Mouse (Mus musculus) layer of hippocampus, adult 6 months (tissue): Measurements from ENCODE around the gene Havcr2. TPM values are rescaled to one million over a fixed set of nuclear protein-coding genes. Genes with fewer than 3 reads are reported as not detected.

ENCODE experiments used
- long read RNA-seq, 2 experiments: library from polyadenylated mRNA; unstranded; transcript quantifications; one replicate each; pipeline ENCODE4 v2.0.0; 2019 to 2020
- polyA plus RNA-seq: library from polyadenylated mRNA; unstranded; fragments of <200 nt; fragmentation: Nextera tagmentation; gene quantifications from 2 replicates; pipeline ENCODE4 v1.2.3, GENCODE M21; 2021

The Havcr2 gene
- 1.4 TPM in 2 replicates for polyA plus RNA-seq
- long read RNA-seq, experiment 1, partial matches to known transcripts, result 0 of 3 reads
- long read RNA-seq, experiment 1, other reads (novel, unspliced or antisense), result 0 of 3 reads
- long read RNA-seq, experiment 2, transcript Havcr2-201 (7 exons, 2,721 nt), result major isoform, 15 of 15 reads
- long read RNA-seq, experiment 2, partial matches to known transcripts, result 0 of 15 reads
- long read RNA-seq, experiment 2, other reads (novel, unspliced or antisense), result 0 of 15 reads

GRCm38 (mm10) chr11:46454453-46455045 lies at the start of gene Havcr2:
Havcr2 (plus strand) TSS chr11:46454935.

GRCm38 (mm10) chr11:46436760-46437458 lies 17.8 kb upstream of the Havcr2 start, which contains the start of gene Med7:
Med7 (plus strand) TSS chr11:46436925.

GRCm38 (mm10) chr11:46523912-46524311 lies 69.2 kb downstream of the Havcr2 start, which contains the start of gene Gm12169:
Gm12169 (plus strand) TSS chr11:46524212.

Other genes starting within 250 kb of the Havcr2 start
- gene Fndc9, start 219.4 kb upstream of the Havcr2 start, polyA plus RNA-seq, result 3.1 and 4.0 TPM in 2 replicates
- gene Cyfip2, start 142.1 kb upstream of the Havcr2 start, polyA plus RNA-seq, result 202 and 227 TPM in 2 replicates
- gene Itk, start 65.4 kb upstream of the Havcr2 start, polyA plus RNA-seq, result 0.10 and 0.21 TPM in 2 replicates
- not detected in 2 replicates for gene Fam71b, start 58.4 kb upstream of the Havcr2 start, polyA plus RNA-seq
- 36.1 and 39.2 TPM in 2 replicates for gene Med7, start 18.0 kb upstream of the Havcr2 start, polyA plus RNA-seq
- not detected in 2 replicates for gene Gm12169, start 69.3 kb downstream of the Havcr2 start, polyA plus RNA-seq
- gene BC053393, start 116.6 kb downstream of the Havcr2 start, polyA plus RNA-seq, result 0.06 TPM in 1 of 2 replicates, not detected in the other
- not detected in 2 replicates for gene Dppa1, start 174.3 kb downstream of the Havcr2 start, polyA plus RNA-seq